Mouse (Mus musculus) thymus, adult 18-20 months (tissue): ENCODE results near the gene Larp6.

ENCODE experiments used
- DNase-seq, 2 experiments: peaks; one replicate each; pipeline ENCODE4 v3.0.0; 2022; ENCODE audit warnings: mixed read lengths in 2 of 2

The Larp6 gene

GRCm38 (mm10) chr9:60712771-60713541, at the start of gene Larp6:
Larp6 (plus strand) TSS chr9:60712989.
- no peak for DNase-seq

- DNase-seq: no peak
Observed at GRCm38 (mm10) chr9:60664385-60664784, 48.4 kb upstream of the Larp6 start.

DNA sequence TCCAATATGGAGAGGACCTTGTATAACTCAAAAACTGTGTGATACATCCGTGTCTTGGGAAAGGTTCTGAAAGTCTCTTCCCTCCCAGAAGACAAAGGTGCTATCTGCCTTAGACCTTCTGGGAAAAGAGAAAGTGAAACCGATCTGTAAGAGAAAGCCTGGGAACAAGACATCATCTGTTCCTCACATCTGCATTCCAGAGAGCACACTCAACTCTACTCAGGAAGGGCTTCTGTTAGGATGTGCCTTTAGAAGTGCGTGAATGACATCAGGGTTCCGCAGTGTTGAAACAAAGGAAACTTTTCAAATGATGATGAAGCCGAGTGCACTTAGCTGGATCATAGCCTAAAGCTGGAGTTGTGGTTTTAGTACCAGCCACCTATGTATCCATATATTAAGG, 47.9 kb upstream of the Larp6 start:
- DNase-seq: no peak

DNA sequence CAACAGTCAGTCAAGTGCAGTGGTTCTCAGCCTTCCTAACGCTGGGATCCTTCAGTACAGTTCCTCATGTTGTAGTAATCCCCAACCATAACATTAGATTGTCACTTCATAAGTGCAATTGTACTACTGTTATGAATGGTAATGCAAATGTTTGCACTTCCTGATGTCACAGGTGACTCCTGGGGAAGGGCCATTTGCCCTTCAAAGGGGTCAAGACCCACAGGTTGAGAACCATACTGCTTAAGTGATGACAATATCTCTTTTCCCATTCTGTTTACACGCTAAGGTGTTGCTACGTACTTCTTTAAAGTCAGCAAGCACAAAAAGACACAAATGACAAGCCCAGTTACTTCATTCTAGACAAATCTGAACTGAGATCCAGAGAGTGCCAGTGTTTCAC, 47.3 kb upstream of the Larp6 start:
- no peak for DNase-seq

DNA sequence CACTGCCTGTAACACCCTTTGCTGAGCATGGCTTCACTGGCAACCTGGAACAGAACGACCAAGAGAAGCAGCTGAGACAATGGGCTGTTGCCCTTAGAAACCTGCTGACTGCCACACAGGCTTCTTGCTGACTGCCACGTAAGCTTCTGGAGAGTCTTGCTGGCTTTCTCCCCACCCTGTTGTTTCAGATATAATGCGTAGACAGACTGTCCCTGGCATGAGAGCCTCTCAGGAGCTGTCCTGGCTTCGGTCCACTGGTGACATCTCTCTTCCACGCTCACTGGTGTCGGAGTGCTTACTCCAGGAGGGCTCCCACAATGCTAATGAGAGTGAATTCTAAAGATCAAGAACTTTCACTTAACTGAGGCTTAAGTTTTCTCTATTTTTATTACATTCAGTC, 43.9 kb upstream of the Larp6 start:
- no peak for DNase-seq

DNA sequence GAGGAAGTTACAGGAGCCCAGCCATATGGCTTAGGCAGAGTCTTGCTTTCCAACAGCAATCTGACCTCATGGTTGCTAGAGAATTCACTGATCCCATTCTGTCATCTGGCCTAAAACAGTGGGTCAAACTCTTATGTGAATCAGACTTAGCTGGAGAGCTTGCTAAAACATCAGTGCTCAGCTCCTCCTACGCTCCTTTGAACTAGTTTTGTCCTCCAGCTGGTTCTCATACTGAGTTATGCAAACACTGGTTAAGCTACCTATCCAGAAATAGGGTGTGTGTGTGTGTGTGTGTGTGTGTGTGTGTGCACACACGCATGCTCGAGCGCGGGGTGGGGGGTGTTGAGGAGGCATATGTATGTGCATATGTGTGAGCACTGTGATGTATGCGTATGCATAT, 40.2 kb upstream of the Larp6 start:
- no peak for DNase-seq

GRCm38 (mm10) chr9:60674780-60675179, 38.0 kb upstream of the Larp6 start:
- DNase-seq: no peak

DNA sequence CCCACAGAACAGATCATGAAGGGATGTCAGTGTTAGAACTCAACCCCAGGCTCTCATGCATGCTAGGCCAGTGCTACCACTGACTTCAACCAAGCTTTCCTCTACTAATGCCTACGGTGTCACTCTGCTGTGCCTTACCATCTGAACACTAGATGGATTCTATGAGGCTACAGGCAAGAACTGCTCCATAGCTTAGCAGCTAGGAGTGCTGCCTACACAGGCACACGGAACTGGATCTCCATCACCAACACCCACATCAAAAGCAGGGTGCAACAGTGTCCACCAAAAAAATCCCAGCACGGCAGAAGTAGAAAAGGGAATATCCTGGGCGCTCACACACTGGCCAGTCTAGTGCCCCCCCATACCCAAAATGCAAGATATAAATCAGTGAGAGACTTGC, 36.4 kb upstream of the Larp6 start:
- no peak for DNase-seq

- no peak for DNase-seq
Observed at GRCm38 (mm10) chr9:60678913-60679312, 33.9 kb upstream of the Larp6 start.

DNA sequence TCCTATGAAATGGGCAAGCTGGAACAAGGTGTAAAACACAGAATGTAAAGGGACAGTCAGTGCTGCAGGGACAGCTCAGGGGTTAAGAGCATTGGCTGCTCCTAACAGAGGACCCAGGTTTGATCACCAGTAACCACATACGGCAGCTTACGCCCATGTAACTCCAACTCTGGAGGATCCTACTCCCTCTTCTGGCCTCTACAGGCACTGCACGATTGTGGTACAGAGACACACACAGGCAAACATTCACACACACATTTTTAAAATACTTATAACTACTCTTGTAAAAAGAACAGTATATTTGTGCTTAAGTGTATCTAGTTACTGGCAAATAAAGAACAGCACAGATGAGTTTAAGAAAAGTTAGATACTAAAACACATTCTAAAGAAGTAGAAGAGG, 31.8 kb upstream of the Larp6 start:
- no peak for DNase-seq

DNA sequence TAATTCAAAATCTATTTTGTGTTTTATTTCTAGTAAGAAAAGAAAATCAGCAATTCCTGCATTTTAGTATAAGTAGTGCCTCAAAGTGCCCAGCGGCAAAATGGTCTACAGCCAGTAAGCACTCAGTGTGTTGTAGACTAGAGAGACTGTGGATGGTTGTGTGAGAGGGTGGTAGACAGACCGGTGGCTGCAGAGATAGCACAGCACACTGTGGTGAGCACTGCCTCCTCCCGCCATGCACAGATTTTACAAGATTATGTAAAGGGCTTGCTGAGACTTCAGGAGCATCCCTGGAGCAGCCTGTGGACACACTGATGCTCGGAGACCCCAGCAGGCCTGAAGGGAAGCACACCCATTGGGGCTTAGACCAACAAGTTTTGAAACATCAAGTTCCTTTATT, 30.0 kb upstream of the Larp6 start:
- no peak for DNase-seq

DNA sequence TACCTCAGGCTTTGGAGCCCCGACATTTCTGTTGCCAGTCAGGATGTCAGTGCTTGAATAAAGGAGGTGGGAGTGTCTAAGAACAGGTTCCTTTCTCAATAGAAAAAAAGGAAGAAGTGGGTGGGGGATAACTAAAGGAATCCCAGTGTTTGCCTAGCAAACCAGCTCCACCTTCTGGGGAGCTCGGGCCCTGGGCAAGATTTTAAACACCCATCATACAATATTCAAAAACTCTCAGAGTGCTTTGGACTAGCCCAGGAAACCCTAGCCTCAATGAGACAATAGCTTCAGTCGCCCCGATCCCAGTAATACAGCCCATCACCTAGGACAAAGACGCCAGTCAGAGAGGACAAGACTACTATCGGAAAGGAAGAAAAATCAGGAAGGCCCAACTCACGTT, 25.4 kb upstream of the Larp6 start:
- DNase-seq: no peak

- peak; percentile 53 to 62 for DNase-seq
Observed at GRCm38 (mm10) chr9:60687891-60688324, 24.9 kb upstream of the Larp6 start, which contains the start of gene Lrrc49. Lrrc49 (minus strand) TSS chr9:60688158.

- no peak for DNase-seq
Observed at GRCm38 (mm10) chr9:60692624-60693023, 20.2 kb upstream of the Larp6 start.

DNA sequence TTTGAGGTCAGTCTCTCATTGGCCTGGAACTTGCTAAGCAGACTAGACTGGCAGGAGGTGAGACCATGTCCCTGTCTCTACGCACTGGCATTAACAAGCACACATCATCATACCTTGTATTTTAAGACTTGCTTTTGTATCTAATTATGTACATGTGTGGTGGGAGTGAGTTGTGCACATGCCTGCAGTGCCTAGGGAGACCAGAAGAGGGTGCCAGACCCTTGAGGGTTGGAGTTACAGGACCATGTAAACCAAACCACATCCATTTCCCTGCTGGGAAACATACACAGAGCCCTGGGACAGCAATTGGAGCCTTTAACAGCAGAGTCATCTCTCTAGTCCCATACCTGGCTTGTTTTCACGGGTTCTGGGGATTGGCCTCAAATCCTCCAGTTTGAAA, 18.8 kb upstream of the Larp6 start:
- DNase-seq: no peak

DNA sequence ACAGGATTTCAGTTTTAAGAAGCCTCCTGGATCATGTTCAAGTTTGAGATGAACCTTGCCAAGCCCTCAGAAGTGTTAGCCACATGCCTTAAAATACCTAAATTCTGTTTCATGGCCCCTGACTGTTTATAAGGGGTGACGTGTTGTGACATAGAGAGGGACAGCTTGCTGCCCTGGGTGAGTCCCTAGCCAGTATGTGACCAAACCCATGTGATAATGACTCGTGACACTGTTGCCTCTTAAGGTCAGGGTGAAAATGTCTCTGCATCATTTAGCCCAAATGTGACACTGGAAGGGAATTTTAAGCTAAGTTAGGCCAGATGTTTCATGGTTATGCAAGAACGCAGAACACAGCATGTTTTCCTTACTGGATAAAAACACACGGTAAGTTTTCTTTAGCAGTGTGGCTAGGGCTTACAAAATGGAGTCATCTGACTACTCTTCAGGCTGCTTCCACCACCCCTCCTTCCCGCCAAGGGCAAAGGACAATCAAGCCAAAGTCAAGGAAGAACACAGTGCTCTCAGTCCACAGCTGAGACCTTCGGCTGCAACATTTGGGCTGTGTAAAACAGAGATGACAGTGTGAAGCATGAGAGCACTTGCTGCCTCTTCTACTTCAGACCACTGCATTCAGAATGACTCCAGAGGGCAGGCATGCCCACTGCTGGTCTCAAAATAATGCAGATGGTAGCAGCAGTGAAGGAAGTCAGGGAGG, 16.4 kb upstream of the Larp6 start:
- no peak for DNase-seq

DNA sequence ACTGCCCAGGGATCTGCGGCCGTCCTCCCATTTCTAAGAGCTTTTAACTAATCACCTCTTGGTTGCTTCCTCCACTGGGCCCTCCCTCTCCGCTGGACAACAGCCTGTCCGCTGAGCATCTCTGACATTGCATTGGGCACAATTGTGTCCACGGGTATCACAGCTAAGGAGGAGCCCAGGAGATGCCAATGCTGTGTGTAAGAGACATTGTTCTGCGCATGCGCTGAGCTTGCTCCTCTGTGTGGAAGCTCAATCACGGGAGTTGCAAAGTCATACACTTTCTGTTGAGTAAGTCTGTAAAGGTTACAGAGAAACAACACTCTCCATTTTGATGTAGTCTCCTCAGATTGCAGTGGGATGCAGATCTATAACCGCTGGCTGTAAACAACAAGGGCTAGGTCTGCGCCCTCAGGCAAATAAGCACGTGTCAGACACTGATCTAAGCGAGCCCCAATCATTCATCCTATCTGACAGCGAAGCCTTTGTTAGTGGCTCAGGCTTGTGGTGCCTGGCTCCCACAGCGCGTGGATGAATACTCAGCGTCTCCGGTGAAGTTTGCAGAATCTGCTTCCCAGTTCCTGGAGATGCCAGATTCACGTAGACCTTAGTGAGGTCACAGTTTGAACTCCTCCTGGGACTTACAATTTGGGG, 13.1 kb upstream of the Larp6 start:
- no peak for DNase-seq

DNA sequence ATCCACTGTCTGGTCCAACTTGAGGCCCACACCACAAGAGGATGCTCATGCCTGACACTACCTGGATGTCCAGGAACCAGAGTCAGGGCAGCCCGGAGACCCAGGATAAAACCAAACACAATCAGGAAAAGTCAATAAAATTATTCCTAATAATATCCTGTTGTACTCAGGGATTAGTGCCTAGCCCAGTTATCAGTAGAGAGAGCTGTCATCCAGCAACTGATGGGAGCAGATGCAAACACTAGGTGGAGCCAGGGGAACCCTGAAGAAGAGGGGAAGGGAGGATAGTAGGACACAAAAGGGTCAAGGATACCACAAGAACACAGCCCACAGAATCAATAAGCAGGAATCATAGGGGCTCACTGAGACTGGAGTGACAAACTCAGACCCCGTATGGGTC, 5.2 kb upstream of the Larp6 start:
- DNase-seq: no peak

GRCm38 (mm10) chr9:60708606-60709005, 4.2 kb upstream of the Larp6 start:
- no peak for DNase-seq

DNA sequence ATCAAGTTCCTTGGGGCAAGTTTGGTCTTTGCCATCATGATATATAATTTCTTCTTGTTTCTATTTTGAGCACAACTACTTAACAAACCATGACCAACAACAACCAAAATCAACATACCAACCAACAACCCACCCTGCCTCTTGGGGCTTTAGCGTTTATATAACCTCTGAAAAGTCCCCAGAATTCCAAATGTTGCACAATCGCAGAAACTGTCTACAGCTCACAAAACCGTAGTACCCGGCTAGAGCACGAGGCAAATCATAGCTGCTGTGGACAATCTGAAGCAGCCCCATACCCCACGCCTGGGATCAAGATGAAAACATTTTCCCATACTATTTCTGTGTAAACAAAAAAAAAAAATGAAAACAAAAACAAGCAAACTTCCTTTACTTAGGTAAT, 3.1 kb upstream of the Larp6 start:
- no peak for DNase-seq

GRCm38 (mm10) chr9:60712011-60712410, 778 bp upstream of the Larp6 start:
- DNase-seq: no peak

- DNase-seq: no peak
Observed at GRCm38 (mm10) chr9:60713616-60714015, 827 bp downstream of the Larp6 start.

DNA sequence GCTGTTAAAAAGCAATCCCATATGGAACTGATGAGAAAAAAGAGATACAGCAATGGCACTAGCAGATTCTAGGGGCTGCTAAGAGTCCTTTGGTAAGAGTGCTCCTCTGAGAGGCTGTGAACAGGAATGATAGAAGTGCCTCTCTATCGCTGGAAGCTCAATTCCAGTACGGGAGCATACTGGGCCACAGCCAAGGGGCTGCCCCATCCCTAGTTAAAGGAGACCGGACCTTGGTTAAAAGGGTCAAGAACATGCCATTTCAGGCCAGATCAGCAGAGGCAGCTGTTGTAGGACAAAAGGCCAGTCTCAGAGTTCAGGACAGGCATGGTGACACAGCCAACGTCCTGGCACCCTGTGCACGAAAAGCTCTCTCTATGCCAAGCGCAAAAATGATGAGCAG, 1.4 kb downstream of the Larp6 start:
- no peak for DNase-seq

GRCm38 (mm10) chr9:60715271-60715670, 2.5 kb downstream of the Larp6 start:
- DNase-seq: no peak
